Mouse (Mus musculus) kidney, postnatal 0 days (tissue): ENCODE measurements around the gene Arhgef28. TPM values are rescaled to one million over a fixed set of nuclear protein-coding genes. Genes with fewer than 3 reads are reported as not detected.

Source experiments
- ATAC-seq: fragments of 200-750 bp; cut with Nextera tagmentation; replicated peaks from 2 replicates; pipeline ENCODE4 v1.8.0; 2017; ENCODE audit warnings: low read depth, moderate number of reproducible peaks, moderate TSS enrichment, moderate library complexity; ENCODE audit not compliant: low FRiP score
- DNase-seq: peaks from one replicate; pipeline ENCODE4 v3.0.0-alpha.2; 2016; ENCODE audit warnings: low spot score
- H3K27ac ChIP-seq: fragments of 300-500 bp; sonication (generic); 2 replicates; pipeline ENCODE4 v1.5.1; 2014; ENCODE audit warnings: mild to moderate bottlenecking
- H3K27me3 ChIP-seq: fragments of 300-500 bp; sonication (generic); 2 replicates; pipeline ENCODE4 v1.6.1; 2014; ENCODE audit warnings: low read length, mixed read lengths; ENCODE audit not compliant: insufficient read depth
- H3K36me3 ChIP-seq: fragments of 300-500 bp; sonication (generic); 2 replicates; pipeline ENCODE4 v1.6.1; 2014; ENCODE audit warnings: low read length, mixed read lengths; ENCODE audit not compliant: insufficient read depth
- H3K4me1 ChIP-seq: fragments of 300-500 bp; sonication (generic); replicated peaks from 2 replicates; pipeline ENCODE4 v1.6.1; 2014; ENCODE audit warnings: antibody characterized with exemption, low read length, mixed read lengths; ENCODE audit not compliant: insufficient read depth
- H3K4me2 ChIP-seq: fragments of 300-500 bp; sonication (generic); 2 replicates; pipeline ENCODE4 v1.6.1; 2014; ENCODE audit warnings: mild to moderate bottlenecking, low read length, moderate library complexity, mixed read lengths
- H3K4me3 ChIP-seq: fragments of 300-500 bp; sonication (generic); replicated peaks from 2 replicates; pipeline ENCODE4 v1.5.1; 2014; ENCODE audit warnings: low read depth, low read length
- H3K9ac ChIP-seq: fragments of 300-500 bp; sonication (generic); 2 replicates; pipeline ENCODE4 v1.6.1; 2014; ENCODE audit warnings: low read depth, low read length
- H3K9me3 ChIP-seq: fragments of 300-500 bp; sonication (generic); replicated peaks from 2 replicates; pipeline ENCODE4 v1.6.1; 2016; ENCODE audit warnings: low read length, inconsistent platforms, mixed read lengths
- CTCF ChIP-seq: IDR thresholded peaks from 2 replicates; pipeline ENCODE4 v1.5.1; 2016; ENCODE audit warnings: antibody characterized with exemption, low read depth, mild to moderate bottlenecking, moderate library complexity
- WGBS: fragments of 180-500 bp; shearing (Covaris S2); extraction: QIAGEN DNeasy Blood & Tissue Kit; methylation state at CpG from one replicate; pipeline ENCODE4 v1.1.7; 2014; 5-methylcytosine and 5-hydroxymethylcytosine counted together
- polyA plus RNA-seq: library from polyadenylated mRNA; unstranded; fragments of >200 nt; fragmentation: Nextera tagmentation; extraction: Ambion mirVana; gene quantifications from 2 replicates; pipeline ENCODE4 v1.2.1, GENCODE M21; 2015

The Arhgef28 gene
- polyA plus RNA-seq, 1 experiment from 2014 or later: 58.3 TPM

DNA sequence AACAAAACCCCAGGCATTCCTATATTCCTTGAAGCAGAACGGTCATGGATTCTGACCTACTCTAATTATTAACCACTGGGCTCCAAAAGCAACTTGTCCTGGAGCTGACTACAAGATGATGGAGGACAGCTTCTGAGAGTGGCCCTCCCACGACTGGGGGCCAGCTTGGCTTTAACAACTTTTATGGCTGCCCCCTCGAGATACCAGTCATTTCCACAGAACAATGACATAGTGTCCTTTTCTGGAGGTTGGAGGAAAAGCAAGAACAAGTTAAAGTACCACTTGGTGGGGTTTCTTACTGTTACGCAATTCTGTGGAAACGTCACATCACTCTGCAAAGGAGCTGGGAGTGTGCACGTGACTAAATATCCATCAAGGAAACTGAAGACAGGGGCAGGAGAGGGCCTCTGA lies 194.3 kb downstream of the Arhgef28 start:
- no peak overlapping the region for H3K4me3 ChIP-seq
- no peaks in the 10 kb centered on the region for H3K9me3 ChIP-seq
- H3K4me2 ChIP-seq: peak overlapping the region; percentile 76; the same call in 1 of the 2 replicates
- no peaks in the 10 kb centered on the region for H3K4me1 ChIP-seq
- 0 out of 2 replicates have a peak, but pooled peaks have one; percentile 16 for TF ChIP-seq CTCF
- H3K27me3 ChIP-seq: no peaks in the 10 kb centered on the region
- H3K27ac ChIP-seq: peak overlapping the region; percentile 83
- H3K9ac ChIP-seq: no peak overlapping the region
- ATAC-seq: peak; percentile 65
- no peaks in the 10 kb centered on the region for H3K36me3 ChIP-seq
- DNase-seq: peak; percentile 69
- 22% methylated on average over 6 of the region's 6 CpGs for WGBS

DNA sequence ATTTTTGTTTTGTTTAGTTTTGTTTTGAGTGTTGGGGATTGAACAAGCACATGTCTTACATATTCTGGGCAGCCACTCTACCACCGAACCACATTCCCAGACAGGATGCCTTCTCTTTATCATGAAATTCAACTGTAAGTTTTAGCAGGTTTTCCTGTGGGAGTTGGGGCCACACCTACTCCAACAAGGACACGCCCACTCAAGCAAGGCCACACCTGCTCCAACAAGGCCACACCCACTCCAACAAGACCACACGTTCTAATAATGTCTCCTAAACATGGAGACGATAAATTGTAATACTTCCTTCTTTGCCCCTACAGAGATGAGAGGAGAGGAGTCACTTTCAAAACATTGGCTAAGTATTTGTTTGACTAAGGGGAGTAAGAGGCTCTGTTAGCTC lies 197.2 kb downstream of the Arhgef28 start:
- no peak for TF ChIP-seq CTCF
- WGBS: 69% methylated on average over 4 of the region's 4 CpGs
- H3K27ac ChIP-seq: 0 out of 2 replicates have a peak overlapping the region, but pooled peaks have one; percentile 21
- H3K27me3 ChIP-seq: no peaks in the 10 kb centered on the region
- no peak overlapping the region for H3K9ac ChIP-seq
- H3K9me3 ChIP-seq: no peaks in the 10 kb centered on the region
- H3K4me3 ChIP-seq: no peak overlapping the region
- no peaks in the 10 kb centered on the region for H3K4me1 ChIP-seq
- H3K4me2 ChIP-seq: no peak overlapping the region
- ATAC-seq: no peak
- H3K36me3 ChIP-seq: no peaks in the 10 kb centered on the region
- DNase-seq: no peak

DNA sequence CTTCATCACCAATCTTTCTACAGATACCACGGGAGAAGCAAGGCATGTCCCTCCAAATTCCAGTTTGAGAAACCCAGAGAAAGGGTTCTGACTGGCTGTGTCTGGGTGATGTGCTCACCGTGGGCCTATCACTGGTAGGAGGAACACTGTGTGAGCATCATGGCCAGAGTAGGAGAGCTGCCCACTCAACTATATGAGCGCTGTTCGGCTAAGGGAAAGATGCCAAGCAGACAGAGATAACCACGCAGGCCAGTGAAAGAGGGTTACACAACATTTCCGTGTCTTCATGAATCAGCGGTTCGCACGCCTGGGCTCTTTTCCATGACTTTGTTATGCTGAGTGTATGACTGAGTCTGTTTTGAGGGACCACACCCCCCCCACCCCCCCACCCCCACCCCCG lies 197.7 kb downstream of the Arhgef28 start:
- DNase-seq (no peak), ATAC-seq (no peak)
- H3K9ac ChIP-seq: no peak overlapping the region
- H3K36me3 ChIP-seq: no peaks in the 10 kb centered on the region
- H3K4me3 ChIP-seq: no peak overlapping the region
- no peaks in the 10 kb centered on the region for H3K9me3 ChIP-seq
- no peaks in the 10 kb centered on the region for H3K27me3 ChIP-seq
- WGBS: 81% methylated on average over 10 of the region's 10 CpGs
- TF ChIP-seq CTCF: no peak
- H3K4me2 ChIP-seq: no peak overlapping the region
- no peaks in the 10 kb centered on the region for H3K4me1 ChIP-seq
- H3K27ac ChIP-seq: no peak overlapping the region

DNA sequence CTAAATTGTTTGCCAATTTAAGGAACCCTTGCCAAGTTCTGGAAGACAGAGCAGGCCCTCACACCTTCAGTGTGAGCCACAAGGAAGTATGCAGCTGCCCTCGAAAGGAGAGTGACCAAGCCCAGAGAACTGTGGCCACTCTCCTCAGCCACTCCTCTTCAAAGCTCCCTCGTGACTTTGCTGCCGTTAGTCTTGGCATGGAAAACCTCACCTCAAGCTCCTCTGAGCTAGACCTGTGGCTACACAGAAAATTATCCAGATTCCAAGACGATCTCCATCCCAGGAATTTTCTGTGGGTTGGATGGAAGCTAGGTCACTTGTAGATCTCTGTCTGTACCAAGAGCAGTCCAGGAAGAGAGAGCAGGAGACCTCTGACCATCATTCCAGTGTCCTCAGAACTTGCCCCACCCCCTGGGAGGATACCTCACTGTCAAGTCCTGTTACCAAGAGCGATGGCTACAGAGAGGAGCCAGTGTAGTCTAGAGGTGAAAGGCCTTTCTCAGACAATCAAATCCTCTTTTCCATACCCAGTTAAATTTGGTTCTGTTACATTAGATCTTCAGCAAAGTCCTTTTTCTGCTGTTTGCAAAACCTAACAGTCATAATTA lies 200.5 kb downstream of the Arhgef28 start:
- H3K9ac ChIP-seq: no peak overlapping the region
- no peak overlapping the region for H3K4me2 ChIP-seq
- H3K36me3 ChIP-seq: no peaks in the 10 kb centered on the region
- DNase-seq (no peak), ATAC-seq (no peak)
- peaks cover 17% of the 10 kb centered on the region; the same call in 1 of the 2 replicates for H3K4me1 ChIP-seq
- WGBS: 71% methylated on average over 5 of the region's 5 CpGs
- H3K9me3 ChIP-seq: no peaks in the 10 kb centered on the region
- no peak overlapping the region for H3K27ac ChIP-seq
- H3K4me3 ChIP-seq: no peak overlapping the region
- no peaks in the 10 kb centered on the region for H3K27me3 ChIP-seq
- no peak for TF ChIP-seq CTCF

DNA sequence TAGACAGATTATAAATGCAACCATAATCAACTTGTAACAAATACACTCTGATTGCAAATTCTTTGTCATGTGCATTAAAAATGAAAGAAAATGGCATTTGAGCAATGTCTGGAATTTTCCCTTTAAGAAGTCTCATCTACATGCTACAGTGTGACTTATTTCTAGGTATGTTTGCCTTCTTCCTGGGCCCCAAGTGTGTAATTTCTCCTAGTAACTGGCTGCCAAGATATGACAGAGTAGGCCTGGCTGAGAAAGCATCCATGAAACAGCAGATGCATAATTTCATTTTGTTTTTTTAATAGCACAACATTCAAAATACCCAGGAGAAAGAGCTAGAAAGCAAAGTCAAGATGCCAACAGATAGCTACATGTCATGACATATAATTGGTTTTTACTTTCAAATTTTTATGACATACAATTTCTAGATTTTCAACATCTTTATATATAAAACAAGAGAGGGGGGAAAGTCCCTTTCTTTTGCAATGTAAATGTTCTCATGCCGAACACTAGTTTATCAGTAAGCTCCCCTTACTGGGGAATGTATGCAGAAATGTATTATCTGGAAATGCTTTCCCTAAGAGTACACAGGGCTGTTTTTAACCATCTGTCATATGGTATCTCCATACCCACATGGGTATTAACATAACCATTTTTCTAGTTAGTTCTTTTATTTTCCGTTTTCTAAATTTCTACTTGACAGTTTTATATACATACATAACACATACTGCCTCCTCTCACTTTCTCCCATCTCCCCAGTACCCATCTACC lies 201.4 kb downstream of the Arhgef28 start:
- Histone ChIP-seq H3K4me1 (peaks cover 17% of the 10 kb centered on the region; the same call in 1 of the 2 replicates), H3K27ac (no peak overlapping the region), H3K4me2 (no peak overlapping the region), H3K27me3 (no peaks in the 10 kb centered on the region), H3K36me3 (no peaks in the 10 kb centered on the region), H3K9me3 (no peaks in the 10 kb centered on the region), H3K9ac (no peak overlapping the region), H3K4me3 (no peak overlapping the region)
- ATAC-seq: no peak
- 66% methylated on average over 2 of the region's 2 CpGs for WGBS
- peak; percentile 27 for DNase-seq
- TF ChIP-seq CTCF: no peak

DNA sequence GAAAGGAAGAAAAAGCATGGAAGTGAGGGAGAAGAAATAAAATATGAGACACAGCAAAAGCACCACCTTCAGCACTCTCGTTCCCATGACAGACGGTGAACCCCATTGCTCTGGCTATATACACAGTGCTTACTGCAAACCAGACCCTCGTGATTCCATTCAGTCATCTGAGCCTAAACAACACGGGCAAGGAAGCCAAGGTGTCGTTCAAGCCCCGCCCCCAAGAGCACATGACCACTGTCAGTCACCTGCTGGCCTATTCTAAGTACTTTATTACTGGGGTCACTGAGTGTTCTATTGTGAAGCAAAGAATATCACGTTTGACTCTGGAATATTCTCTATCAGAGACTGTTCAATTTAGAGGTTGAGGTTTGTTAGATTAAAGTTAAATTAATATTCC lies 202.5 kb downstream of the Arhgef28 start:
- H3K9me3 ChIP-seq: no peaks in the 10 kb centered on the region
- no peak overlapping the region for H3K27ac ChIP-seq
- ATAC-seq (no peak), DNase-seq (no peak)
- no peak overlapping the region for H3K4me3 ChIP-seq
- TF ChIP-seq CTCF: no peak
- H3K27me3 ChIP-seq: no peaks in the 10 kb centered on the region
- peaks cover 22% of the 10 kb centered on the region; the same call in 1 of the 2 replicates for H3K4me1 ChIP-seq
- no peak overlapping the region for H3K9ac ChIP-seq
- no peak overlapping the region for H3K4me2 ChIP-seq
- no peaks in the 10 kb centered on the region for H3K36me3 ChIP-seq
- WGBS: 44% methylated on average over 7 of the region's 7 CpGs
